Mouse (Mus musculus): ENCODE measurements around the gene Rnf17. TPM values are rescaled to one million over a fixed set of nuclear protein-coding genes. Genes with fewer than 3 reads are reported as not detected.

Gene Rnf17
- 0.03 TPM in 1 of 2 replicates, not detected in the other for polyA plus RNA-seq (2012; rRNA removed)

DNA sequence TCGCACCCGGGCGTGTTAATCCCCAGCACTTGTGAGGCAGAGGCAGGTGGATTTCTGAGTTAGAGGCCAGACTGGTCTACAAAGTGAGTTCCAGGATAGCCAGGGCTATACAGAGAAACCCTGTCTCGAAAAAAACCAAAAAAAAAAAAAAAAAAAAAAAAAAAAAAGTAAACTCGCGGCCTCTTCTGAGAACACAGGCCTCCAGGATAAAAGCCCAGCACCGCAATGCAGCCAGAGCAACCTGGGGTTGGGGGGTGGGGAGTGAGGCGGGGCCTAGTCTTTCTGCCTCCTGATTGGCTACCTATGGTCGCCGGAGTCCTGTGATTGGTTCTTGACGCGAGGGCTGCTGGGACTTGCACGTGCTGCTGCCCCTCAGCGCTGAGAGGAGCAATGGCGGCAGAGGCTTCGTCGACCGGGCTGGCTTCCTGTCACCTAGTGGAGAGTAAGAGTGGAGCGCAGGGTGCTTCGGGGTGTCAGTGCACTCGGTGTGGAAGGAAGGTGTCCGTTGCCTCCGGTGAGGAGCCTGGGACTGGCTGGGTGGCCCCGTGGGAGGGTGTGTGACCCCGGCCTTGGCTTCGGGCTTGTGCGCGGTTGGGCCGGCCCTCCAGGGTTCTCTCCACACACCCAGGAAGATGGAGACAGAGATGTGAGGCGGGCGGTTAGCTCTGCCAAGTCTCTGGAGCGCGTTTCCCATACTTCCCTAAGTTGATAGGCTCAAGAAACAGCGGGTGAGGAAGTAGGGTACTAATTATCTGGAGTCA lies at the start of gene Rnf17:
Gene Rnf17 (plus strand): TSS at position 271 of the 761 bp plus-strand sequence.
- Histone ChIP-seq H3K36me3 (ENCODE audit: control insufficient read depth, insufficient read depth, low read length) (no peaks in the 10 kb centered on the region), H3K4me3 (ENCODE audit: control insufficient read depth, insufficient read depth, low read length) (no peak within 1 kb of the TSS), H3K27me3 (ENCODE audit: control insufficient read depth, insufficient read depth, low read length) (no peaks in the 10 kb centered on the region), H3K4me1 (replicated peaks; ENCODE audit: control insufficient read depth, insufficient read depth, low read length) (no peaks in the 10 kb centered on the region), H3K27ac (ENCODE audit: control insufficient read depth, insufficient read depth, low read length) (no peak within 1 kb of the TSS)
- 78% methylated on average over 34 of the region's 34 CpGs for WGBS
- TF ChIP-seq POLR2A (IDR thresholded peaks at IDR 0.05; ENCODE audit: control insufficient read depth, extremely low read depth, insufficient read depth, low read length, poor library complexity) (no peak), CTCF (IDR thresholded peaks at IDR 0.05; ENCODE audit: borderline replicate concordance, control insufficient read depth, extremely low read depth, insufficient read depth, low read length, poor library complexity) (no peak)
- no peak for DNase-seq

GRCm38 (mm10) chr14:56354803-56355202 lies 47.6 kb upstream of the Rnf17 start:
- TF ChIP-seq CTCF (IDR thresholded peaks at IDR 0.05; ENCODE audit: borderline replicate concordance, control insufficient read depth, extremely low read depth, insufficient read depth, low read length, poor library complexity) (no peak), POLR2A (IDR thresholded peaks at IDR 0.05; ENCODE audit: control insufficient read depth, extremely low read depth, insufficient read depth, low read length, poor library complexity) (no peak)
- 79% methylated on average over 3 of the region's 3 CpGs for WGBS
- Histone ChIP-seq H3K4me1 (replicated peaks; ENCODE audit: control insufficient read depth, insufficient read depth, low read length) (no peaks in the 10 kb centered on the region), H3K27me3 (ENCODE audit: control insufficient read depth, insufficient read depth, low read length) (no peaks in the 10 kb centered on the region), H3K4me3 (ENCODE audit: control insufficient read depth, insufficient read depth, low read length) (no peak overlapping the region), H3K36me3 (ENCODE audit: control insufficient read depth, insufficient read depth, low read length) (no peaks in the 10 kb centered on the region), H3K27ac (ENCODE audit: control insufficient read depth, insufficient read depth, low read length) (no peak overlapping the region)
- DNase-seq: no peak

GRCm38 (mm10) chr14:56355396-56355795 lies 47.0 kb upstream of the Rnf17 start:
- no peak overlapping the region for H3K4me3 ChIP-seq (ENCODE audit: control insufficient read depth, insufficient read depth, low read length)
- DNase-seq: no peak
- H3K27me3 ChIP-seq (ENCODE audit: control insufficient read depth, insufficient read depth, low read length): no peaks in the 10 kb centered on the region
- H3K27ac ChIP-seq (ENCODE audit: control insufficient read depth, insufficient read depth, low read length): no peak overlapping the region
- no peak for TF ChIP-seq POLR2A (IDR thresholded peaks at IDR 0.05; ENCODE audit: control insufficient read depth, extremely low read depth, insufficient read depth, low read length, poor library complexity)
- TF ChIP-seq CTCF (IDR thresholded peaks at IDR 0.05; ENCODE audit: borderline replicate concordance, control insufficient read depth, extremely low read depth, insufficient read depth, low read length, poor library complexity): no peak
- no peaks in the 10 kb centered on the region for H3K4me1 ChIP-seq (replicated peaks; ENCODE audit: control insufficient read depth, insufficient read depth, low read length)
- no peaks in the 10 kb centered on the region for H3K36me3 ChIP-seq (ENCODE audit: control insufficient read depth, insufficient read depth, low read length)
- WGBS: 87% methylated on average over 8 of the region's 8 CpGs

- DNase-seq: no peak
- no peak overlapping the region for H3K27ac ChIP-seq (ENCODE audit: control insufficient read depth, insufficient read depth, low read length)
- TF ChIP-seq POLR2A (IDR thresholded peaks at IDR 0.05; ENCODE audit: control insufficient read depth, extremely low read depth, insufficient read depth, low read length, poor library complexity): no peak
- TF ChIP-seq CTCF (IDR thresholded peaks at IDR 0.05; ENCODE audit: borderline replicate concordance, control insufficient read depth, extremely low read depth, insufficient read depth, low read length, poor library complexity): no peak
- H3K27me3 ChIP-seq (ENCODE audit: control insufficient read depth, insufficient read depth, low read length): no peaks in the 10 kb centered on the region
- H3K4me3 ChIP-seq (ENCODE audit: control insufficient read depth, insufficient read depth, low read length): no peak overlapping the region
- no peaks in the 10 kb centered on the region for H3K36me3 ChIP-seq (ENCODE audit: control insufficient read depth, insufficient read depth, low read length)
- 92% methylated on average over 6 of the region's 6 CpGs for WGBS
- H3K4me1 ChIP-seq (replicated peaks; ENCODE audit: control insufficient read depth, insufficient read depth, low read length): no peaks in the 10 kb centered on the region
These were observed 46.2 kb upstream of the Rnf17 start for GRCm38 (mm10) chr14:56356196-56356595.

DNA sequence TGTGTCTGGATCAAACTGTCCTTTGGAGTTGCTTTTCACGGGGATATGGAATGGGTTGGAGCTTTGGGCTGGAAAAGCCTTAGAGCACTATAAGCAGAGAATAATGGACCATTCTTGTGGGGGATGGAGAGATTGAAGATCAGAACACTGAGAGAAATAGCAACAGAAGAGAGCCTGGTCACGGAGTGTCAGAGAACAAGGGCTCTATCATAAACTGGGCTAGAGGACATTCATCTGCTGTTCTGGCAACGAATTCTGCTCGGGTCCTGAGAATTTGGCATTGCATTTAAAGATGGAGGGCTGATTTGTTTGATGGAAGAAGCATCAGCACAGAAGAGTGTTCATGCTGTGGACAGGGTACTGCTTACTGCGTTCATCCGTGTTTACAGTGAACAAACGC lies 44.0 kb upstream of the Rnf17 start:
- Histone ChIP-seq H3K36me3 (ENCODE audit: control insufficient read depth, insufficient read depth, low read length) (no peaks in the 10 kb centered on the region), H3K27me3 (ENCODE audit: control insufficient read depth, insufficient read depth, low read length) (no peaks in the 10 kb centered on the region), H3K4me3 (ENCODE audit: control insufficient read depth, insufficient read depth, low read length) (no peak overlapping the region), H3K27ac (ENCODE audit: control insufficient read depth, insufficient read depth, low read length) (no peak overlapping the region), H3K4me1 (replicated peaks; ENCODE audit: control insufficient read depth, insufficient read depth, low read length) (no peaks in the 10 kb centered on the region)
- TF ChIP-seq POLR2A (IDR thresholded peaks at IDR 0.05; ENCODE audit: control insufficient read depth, extremely low read depth, insufficient read depth, low read length, poor library complexity): no peak
- no peak for TF ChIP-seq CTCF (IDR thresholded peaks at IDR 0.05; ENCODE audit: borderline replicate concordance, control insufficient read depth, extremely low read depth, insufficient read depth, low read length, poor library complexity)
- WGBS: 93% methylated on average over 7 of the region's 7 CpGs
- DNase-seq: no peak

DNA sequence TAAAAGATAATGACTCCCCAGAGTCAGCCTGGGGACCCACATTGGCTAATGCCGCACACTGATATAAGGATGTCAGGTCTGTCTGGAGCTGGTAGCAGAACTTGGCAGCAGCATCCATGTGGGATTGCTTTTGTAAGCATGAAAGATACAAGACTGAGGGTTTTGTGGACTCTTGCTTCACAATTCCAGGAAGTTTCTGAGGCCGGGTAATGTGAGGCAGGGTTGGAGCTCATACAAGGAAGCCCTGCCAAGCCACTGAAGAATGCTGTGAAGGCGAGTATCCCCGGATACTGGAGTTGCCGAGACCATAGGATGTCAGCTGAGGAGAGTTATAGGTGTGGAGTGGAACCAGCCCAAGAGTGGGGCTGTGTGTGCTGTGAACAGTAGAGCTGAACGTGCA lies 43.2 kb upstream of the Rnf17 start:
- Histone ChIP-seq H3K4me1 (replicated peaks; ENCODE audit: control insufficient read depth, insufficient read depth, low read length) (no peaks in the 10 kb centered on the region), H3K27ac (ENCODE audit: control insufficient read depth, insufficient read depth, low read length) (no peak overlapping the region), H3K36me3 (ENCODE audit: control insufficient read depth, insufficient read depth, low read length) (no peaks in the 10 kb centered on the region), H3K4me3 (ENCODE audit: control insufficient read depth, insufficient read depth, low read length) (no peak overlapping the region), H3K27me3 (ENCODE audit: control insufficient read depth, insufficient read depth, low read length) (no peaks in the 10 kb centered on the region)
- no peak for DNase-seq
- WGBS: 70% methylated on average over 6 of the region's 6 CpGs
- TF ChIP-seq CTCF (IDR thresholded peaks at IDR 0.05; ENCODE audit: borderline replicate concordance, control insufficient read depth, extremely low read depth, insufficient read depth, low read length, poor library complexity): no peak
- no peak for TF ChIP-seq POLR2A (IDR thresholded peaks at IDR 0.05; ENCODE audit: control insufficient read depth, extremely low read depth, insufficient read depth, low read length, poor library complexity)
